Mouse (Mus musculus): ENCODE data around the gene Dct.

Dct gene

DNA sequence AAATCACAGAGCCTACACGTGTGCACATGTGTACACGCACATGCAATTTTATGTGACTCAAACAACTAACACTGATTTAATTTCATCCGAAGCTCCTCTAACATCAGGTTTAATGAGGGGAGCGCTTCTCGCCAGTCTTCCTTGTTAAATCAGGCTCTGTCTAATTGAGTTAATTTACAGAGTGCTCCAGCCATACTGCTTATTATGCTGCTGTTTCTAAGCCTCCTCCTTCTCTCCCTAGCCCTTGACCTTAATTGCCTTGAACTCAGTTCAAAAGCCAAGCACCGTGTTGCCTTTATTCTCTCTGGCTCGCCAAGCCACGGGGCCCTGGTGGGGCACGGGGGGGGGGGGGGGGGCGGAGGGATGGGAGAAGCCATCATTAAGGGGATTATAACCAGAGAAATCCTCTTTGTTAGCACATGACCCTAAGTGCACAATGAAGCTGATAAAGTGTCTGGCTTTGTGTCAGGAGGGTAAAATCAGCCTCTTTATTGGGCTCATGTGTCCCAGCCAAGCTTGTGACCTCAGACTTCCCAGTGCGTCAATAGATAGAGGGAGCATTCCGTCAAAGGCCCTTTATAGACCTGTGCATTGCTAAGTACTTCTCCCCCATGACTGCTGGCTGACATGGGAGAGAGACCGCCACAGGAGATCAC, at the start of gene Dct:
Gene Dct (minus strand): TSS at position 270 of the 656 bp plus-strand sequence.
- no peak for DNase-seq

DNA sequence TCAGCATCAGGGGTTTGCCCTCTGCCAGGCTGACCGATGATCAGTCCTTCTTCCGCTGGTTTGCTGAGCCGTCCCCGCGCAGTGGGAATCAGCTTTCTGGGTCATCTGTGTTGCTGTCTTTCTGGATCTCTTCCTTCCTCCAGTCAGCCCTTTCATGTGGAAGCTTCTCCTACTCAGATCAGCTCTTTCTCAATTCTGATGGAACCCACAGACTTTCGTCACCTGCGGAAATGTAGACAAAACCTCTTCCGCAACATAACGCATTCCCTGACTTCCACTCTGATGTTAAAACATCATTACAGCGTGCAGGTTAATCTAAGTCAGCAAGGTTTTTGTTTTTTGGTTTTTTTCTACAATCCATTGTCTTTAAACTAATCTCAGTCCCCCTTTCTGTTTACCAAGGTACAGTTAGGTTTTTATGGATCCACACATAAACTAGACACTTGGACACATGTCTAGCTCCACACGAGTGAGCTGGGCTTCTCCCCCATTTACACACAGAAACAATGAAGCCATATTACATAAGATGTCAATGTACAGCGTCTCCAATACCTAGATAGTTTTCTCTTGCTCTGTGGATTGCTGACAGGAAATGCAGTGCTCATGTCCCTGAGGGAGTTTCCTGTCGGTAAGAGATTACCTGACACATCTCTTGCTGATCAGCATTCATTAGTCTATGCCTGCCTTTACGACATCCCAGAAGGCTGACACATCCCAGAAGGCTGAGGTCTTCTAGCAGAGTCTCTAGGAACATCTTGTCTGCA, 49.4 kb upstream of the Dct start:
- no peak for DNase-seq

DNA sequence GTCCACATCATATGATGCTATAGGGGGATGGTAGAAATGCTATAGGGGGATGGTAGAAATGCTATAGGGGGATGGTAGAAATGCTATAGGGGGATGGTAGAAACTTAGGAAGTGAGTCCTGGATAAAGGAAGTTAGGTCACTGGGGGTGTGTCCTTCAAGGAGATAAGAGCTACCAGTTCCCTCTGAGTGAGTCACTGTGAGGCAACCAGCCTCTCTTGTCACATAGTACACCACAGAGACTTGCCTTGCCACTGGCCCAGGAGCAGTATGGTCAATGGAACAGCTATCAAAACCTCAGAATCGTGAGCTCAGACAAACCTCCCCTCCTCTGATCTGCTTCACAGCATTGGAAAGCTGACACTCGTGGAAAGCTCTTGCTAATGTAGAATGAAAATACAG, 46.2 kb upstream of the Dct start:
- no peak for DNase-seq

DNA sequence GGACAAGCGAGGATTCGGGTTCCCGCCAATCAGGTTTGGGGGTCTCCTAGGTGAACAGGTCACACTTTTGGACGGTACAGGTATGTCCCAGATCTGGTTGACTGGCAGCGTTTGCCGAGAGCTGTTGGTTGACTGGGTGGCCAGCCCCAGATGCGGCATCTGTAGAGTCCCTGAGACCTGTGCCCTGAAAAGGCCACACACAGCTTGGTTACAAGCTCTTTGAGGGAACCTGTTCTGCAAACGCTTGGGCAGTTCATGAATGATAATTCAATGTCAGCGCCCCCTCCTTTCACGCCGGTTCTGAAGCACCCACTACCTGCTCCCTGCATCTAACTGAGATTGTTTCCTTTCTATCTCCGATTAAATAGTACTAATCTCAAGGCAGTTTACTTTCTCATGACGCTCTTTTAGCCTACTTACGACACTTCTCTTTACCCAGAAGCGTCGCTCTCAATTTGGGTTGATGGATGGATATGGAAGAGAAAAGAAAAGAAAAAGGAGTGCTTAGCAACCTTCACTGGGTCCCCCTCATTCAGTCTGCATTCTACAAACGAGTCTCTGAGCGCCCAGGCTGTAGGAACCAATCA, 37.9 kb upstream of the Dct start:
- DNase-seq, result no peak

DNA sequence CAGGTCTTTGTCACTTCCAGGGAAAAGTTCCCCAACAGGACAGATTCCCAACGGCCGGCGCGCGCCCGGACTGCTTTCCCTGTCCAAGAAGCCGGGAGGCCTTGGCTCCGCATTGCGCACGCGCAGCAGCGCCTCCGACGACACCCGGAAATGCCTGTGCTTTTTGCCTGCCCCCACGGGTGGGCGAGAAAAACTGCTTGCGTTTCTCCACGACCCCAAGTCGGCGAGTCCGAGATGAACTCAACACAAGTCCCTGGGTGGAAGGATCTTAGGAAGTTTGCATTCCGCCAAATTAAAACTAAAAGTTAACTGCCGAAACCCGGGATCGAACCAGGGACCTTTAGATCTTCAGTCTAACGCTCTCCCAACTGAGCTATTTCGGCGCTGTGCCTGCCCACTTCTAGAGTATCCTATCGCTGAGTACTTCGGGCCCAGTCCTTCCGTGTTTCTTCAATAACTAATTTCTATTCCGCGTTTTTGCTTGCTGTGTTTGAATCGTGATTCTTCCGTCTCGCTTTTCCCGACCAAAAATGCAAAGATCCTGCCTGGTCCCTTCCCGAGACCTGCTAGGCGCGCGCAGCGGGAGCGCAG, 37.3 kb upstream of the Dct start:
- DNase-seq, result peak; percentile 94

DNA sequence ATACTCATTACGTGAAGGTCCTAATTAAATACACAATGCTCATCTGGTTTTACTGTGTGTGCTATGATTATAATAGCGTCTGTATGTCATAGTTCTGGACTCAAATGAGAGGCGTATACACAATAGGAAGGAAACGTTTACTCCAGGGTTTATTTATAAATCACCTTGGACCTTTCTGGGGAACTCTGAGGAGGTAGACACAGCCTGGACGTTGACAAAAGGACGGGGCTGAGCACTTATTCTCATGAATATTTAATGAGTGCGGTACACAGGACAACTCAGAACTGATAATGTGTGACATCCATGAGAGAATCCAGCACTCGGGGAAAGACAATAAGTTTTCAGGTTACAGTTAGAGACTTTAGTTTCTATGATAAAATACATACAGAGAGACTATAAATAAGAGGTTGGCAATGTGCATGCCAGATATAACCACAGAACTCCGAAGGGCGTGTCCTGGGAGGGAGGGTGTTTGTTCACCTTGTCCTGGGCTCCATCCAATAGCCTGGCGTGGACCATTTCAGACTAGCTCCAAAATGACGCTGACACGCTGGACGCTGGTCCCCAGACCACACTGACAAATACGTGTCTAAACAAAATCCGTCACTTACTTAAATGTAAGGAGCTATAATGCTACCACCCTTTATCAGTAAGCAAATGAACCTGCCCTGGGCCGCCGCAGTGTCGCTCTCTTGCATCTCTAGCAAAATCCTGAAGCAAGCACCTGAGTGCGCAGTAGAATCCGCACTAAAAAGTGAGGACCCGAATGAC, 36.6 kb upstream of the Dct start:
- DNase-seq, result no peak

DNA sequence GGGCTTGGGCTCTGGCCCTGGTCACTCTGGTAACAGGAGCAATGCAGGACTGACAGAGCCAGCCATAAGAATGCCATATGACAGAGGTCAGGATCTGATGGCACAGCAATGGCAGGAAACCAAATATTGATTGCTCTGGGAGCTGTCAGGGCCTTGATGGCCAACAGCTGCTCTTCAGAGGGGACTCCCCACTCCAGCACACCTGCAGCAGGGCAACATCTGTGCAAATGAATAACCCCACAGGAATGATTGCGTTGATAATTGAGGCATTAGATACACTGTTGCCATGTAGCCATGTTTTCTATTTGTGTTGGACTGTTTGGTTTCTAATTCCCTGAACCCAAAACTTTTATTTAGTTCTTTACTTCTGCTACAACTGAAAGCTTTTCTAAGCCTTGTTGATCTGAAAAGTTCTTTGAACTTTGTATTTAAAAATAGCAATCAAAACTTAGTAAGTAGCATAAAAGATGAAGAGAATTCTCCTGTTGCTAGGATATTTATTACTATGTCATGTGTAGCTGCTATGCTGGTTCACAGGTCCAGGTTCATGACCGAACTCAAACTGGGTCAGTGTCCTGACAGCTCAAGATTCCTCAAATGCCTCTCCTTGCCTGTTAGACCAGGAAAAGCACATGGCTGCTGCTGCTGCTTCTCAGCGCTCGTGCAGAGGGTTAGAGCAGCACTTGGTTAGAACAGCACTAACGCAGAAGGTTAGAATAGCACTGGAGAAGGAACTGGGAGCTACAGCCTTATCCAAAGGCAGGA, 34.4 kb upstream of the Dct start:
- peak; percentile 11 for DNase-seq

DNA sequence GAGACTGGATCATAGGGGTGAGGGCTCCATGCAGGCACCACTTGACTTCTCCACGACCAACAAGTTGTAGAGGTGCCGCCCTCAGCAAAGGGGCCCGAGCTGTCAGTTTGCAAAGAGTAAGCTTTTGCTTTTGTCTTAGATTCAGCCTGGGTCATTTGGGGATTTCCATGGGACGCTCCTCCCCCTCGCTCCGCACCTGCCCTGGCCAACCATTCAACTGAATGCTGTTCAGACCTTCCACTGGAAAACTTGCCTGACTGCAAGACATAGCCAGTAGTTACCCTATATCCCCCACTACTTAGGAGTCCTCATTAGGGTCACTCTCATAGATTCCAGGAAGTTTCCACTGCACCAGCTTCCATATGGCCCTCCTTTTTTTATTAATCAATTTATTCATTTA, 31.8 kb upstream of the Dct start:
- DNase-seq, result no peak

DNA sequence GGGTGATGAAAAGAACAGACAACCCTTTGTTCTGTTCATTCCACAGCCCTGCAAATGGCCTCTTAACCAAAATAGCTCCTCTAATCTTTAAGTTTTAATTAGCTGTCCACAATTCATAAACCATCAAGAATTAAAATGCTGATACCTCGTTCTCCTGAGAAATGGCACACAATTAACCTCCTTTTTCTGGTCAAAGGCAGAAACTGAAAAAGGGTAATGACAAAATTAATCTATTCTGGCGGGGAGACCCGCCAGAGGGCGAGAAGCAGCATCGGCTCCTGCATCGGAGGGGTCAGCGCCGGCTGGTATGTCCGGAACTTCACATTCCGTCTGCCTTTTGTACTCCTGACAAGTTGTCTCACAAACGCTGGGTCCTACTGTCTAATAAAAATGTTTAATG, 28.6 kb upstream of the Dct start:
- DNase-seq, result no peak

DNA sequence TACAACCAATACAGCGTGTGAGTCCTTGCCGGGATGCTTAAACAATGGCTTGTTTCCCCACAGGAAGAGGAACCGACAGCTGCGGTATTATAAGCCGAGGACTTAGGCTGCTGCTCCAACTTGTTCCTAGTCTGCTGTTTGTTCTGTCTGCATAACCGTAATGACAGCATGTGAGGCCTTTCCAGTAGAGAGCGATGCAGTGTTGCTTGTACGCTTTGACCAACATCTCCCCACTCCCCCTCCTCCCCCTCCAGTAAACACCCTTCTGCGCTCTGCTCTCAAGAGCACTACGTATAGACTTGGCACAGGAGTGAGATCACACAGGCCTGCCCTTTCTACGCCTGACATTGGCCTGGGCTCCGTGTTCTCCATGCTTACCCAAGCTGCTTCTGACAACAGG, 18.1 kb upstream of the Dct start:
- no peak for DNase-seq

DNA sequence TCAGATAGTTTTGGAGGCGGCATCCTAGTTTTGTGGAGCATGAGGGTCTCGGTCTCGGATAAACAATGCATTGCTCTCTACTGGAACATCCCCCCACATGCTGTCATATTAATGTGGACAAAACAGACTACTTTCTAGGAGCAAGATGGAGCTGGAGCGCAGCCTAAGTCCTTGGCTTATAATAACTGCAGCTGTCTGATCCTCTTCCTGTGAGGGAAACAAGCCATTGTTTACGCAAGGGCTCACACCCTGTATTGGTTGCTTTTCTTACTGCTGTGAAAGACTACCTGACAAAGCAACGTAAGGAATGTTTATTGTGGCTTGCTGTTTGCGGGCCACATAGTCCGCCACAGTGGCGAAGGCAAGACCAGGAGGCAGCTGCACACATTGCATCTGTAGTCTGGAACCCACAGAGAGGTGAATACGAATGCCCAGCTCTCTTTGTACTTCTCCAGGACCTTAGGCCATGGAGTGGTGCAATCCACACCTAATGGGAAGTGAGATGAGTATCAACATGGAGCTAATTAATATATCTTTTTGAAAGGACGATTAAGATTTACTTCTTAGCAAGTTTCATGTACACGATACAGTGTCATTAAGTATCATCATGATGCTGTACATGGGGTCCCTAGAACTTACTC, 17.5 kb upstream of the Dct start:
- DNase-seq, result no peak

DNA sequence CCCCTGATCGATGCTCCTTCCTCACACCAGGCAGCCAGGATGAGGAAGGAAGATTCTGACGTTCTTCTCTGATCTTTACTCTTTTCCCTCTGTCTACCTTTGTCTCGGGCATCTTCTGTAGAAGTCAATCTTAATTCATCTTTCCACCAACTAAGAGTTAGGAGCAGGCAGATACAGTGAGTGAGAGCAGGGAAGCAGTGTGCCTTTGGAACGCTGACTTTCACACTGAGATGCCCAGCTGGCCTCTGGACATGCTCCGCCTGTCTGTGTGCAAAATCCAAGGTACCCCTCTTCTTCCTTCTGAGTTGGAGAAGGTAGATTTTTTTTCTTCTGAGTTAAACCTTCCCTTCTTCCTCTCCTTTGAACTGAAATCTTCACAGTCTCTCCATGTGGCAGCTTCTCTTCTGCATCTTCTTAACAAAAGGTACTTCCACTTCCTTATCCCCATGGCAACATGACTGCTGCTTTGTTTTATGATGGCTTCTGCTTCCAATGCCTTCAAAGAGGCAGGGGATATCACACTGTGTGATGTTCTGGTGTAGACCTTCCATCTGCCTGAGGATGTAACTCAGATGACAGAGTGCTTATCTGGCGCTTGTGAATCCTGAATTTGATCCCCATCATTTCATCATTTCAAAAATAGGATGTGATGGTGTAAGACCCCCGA, 9.9 kb upstream of the Dct start:
- no peak for DNase-seq

DNA sequence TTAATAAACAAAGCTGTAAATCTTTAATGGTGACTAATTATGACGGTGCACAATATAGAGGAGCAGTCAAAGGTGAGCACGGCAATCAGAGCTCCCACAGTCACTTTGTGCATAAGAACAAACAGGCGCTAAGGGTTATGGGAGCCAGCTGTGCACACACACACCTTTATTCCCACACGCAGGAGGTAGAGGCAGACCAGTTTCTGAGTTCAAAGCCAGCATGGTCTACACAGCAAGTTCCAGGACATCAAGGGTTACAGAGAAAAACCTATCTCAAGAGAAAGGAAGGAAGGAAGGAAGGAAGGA, 6.5 kb upstream of the Dct start:
- DNase-seq, result no peak

DNA sequence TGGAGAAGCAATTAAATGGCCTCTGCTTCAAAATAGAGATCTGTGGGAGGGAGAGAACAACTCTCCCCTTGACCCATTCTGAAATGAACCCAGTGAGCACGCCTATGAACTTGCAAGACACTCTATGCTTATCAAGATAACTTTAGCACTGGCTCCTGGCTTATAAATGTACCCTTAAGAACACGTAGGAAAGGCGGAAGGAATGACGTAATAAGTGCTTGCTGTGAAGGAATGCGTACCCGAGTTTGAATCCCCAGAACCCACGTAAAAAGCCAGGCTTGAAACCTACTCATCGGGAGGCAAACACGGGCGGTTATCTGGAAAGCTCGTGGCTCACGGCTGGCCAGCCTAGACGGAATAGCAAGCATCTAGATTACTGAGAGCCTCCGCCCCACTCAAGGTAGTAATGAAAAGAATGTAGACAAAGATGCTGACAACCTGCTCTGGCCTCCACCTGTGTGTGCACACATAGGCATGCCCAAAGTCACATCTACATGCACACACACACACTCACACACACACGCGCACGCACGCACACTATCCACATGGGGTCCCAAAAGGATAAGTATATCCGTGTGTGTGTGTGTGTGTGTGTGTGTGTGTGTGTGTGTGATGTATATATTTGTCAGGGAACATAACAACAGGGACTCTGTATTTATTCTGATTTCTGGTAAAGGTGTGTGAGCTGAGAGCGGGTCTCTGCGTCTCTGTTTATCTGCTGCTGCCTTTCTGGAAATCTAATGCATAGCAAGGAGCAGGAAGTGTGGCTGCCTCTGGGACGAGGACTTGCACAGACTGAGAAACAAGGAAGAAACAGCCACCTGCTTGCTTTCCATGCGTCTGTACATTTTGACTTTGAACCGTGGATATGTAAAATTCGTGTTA, 5.9 kb upstream of the Dct start:
- DNase-seq, result no peak

DNA sequence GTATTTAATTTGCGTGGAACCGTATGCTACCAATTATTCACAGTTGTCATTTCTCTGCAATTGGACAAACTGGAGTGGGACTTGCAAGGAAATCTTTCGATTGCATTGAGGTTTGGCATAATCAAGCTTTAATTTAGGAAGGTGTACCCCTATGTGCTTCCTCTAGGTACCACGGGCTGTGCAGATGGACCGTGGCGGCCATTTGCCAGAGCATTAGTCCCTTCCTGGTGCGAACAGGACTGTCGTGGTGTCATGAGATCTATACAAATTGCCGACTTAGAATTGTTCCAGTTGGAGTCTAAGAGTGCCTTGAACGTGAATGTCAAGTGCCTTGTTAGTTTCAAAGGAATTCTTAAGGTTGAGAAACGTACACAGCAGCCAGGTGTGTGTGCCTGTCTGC, 726 bp upstream of the Dct start:
- no peak for DNase-seq

DNA sequence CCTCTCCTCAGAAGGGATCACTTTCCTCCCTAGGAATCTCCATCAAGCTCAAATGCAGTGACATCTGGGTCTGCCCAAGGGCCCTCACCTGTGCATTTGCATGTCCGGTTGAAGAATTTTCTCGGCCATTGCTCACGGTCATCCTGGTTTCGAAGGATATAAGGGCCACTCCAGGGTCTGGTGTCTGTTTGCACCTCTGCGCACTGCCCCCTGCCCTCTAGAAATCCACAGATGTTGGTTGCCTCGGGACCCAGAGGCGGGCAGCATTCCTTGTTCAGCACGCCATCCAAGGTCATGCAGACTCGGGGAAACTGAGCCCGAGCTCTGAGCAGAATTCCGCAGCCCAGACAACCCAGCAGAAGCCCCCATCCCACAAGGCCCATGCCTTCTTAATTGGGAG, 648 bp downstream of the Dct start:
- no peak for DNase-seq

DNA sequence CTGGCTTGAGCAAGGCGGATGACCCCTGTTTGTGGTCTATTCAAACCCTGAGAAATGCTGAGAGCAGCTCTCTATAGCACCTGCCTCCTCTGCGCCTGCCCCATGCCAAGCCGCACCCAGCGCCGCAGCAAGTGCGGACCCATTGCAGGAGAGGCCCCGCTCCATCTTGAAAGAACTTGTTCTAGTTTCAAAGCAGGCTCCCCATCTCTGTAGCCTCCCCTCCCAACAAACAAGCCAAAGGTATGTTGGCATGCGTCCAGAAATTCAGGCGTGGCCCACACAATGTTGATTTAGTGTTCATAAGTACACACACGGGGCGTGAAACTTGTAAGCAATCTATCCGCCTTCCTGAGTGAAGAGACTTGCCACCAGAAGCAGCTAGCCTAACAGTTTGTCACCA, 1.1 kb downstream of the Dct start:
- DNase-seq, result no peak

DNA sequence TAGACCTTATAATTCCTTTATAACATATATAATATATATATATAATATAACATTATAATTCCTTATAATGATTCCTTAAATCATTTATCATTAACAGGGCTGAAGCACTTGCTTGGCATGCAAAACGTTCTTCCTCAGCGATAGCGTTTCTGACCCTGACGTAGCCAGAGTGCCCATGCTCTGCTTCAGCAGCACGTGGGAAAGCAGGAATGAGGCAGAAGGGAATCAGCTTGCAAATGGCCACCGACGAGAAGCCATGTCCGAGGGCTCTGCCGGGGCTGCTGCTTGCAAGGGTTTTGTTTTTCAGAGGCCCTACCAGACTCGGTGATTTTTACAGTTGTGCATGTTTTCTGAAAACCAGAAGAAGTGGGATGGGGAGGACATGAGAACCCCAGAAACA, 1.6 kb downstream of the Dct start:
- DNase-seq, result no peak

DNA sequence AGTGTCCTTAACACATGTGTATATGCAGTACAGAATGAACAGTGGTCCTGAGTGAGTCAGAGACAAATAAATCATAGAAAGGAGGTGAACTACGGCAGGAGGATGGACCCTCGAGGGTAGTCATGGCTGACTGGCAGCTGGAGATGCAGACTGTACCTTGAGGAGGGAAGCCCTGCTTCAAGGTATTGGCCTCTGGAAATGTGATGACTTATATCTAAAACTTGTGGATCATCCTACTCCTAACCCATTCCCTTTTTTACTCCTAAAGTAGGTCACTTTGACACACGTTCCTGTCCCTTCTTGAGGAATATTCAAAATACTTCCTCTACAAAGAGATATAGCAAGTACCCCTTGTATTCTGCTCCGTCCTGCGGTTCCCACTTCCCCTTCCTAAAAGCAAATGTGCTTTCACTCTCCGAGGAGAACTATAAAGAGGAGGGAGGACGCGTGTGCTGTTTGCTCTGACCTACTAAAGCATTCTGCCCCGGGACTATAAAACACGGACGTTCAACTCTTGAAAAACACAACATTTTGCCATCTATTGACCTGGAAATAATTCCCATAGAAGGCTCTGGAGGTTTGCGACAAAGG, 2.3 kb downstream of the Dct start:
- DNase-seq, result no peak

DNA sequence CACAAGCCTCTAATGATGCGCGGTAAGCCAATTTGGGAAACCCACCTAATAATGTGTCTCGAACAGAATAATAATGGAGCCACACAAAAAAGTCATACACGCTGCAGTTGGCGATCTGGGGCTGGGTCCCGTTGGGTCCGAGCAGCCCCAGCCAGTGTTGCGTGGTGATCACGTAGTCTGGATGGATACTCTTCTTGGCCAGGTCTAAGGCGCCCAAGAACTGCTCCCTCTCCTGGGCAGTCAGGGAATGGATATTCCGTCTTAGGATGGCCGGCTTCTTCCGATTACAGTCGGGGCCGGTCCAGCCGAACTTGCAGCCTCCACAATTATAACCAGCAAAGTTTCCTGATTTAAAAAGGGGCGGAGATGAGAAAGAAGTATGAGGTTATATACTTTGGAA, 9.1 kb downstream of the Dct start:
- peak; percentile 26 for DNase-seq
